Mouse (Mus musculus): Measurements from ENCODE around the gene Prkar1a. TPM values are rescaled to one million over a fixed set of nuclear protein-coding genes. Genes with fewer than 3 reads are reported as not detected.

The Prkar1a gene
- polyA plus RNA-seq, 1 experiment from 2014 or later, result 485 TPM

- Histone ChIP-seq H3K4me2 (ENCODE audit: low read depth, low read length) (no peak overlapping the region), H3K36me3 (ENCODE audit: control insufficient read depth, insufficient read depth) (peaks cover 64% of the 10 kb centered on the region), H3K4me3 (ENCODE audit: low read length) (no peak overlapping the region), H3K27ac (ENCODE audit: low read length) (no peak overlapping the region; the same call in 1 of the 2 replicates), H3K27me3 (ENCODE audit: control insufficient read depth, insufficient read depth, low read length) (no peaks in the 10 kb centered on the region), H3K9me3 (replicated peaks; ENCODE audit: control insufficient read depth, low read length) (no peaks in the 10 kb centered on the region), H3K9ac (ENCODE audit: low read length) (no peak overlapping the region), H3K4me1 (ENCODE audit: control insufficient read depth, insufficient read depth, low read length) (peaks cover 14% of the 10 kb centered on the region)
- no peak for ATAC-seq (replicated peaks; ENCODE audit: extremely low read depth, insufficient read depth, low FRiP score)
- WGBS, result 76% methylated on average over 8 of the region's 8 CpGs
Observed at GRCm38 (mm10) chr11:109668115-109668725, 19.0 kb downstream of the Prkar1a start.

DNA sequence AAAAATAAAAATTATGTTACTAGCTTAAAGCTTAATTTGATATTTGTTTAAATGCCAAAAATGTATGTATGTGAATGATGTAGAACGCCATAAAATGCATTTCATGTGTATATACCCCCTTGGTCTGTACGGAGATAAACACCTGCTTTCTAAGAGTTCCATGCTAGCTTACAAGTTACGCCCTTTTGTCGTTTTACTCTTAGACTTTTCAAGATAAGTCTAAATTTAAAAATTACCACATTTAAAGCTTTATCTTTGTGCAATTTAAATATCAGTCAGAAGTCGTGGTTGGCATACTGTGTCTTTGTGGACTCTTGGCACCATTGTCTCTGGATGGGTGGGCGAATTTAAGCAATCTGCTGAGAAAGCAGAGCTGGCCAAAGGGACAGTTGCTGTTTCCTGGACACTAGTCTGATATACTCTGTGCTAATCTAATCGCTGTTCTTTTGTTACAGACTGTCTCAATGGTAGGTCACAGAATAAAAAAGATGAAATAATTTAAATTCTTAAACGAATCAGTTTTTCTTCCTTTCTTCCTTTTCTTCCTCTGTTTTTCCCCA, 20.0 kb downstream of the Prkar1a start:
- Histone ChIP-seq H3K4me1 (ENCODE audit: control insufficient read depth, insufficient read depth, low read length) (peaks cover 15% of the 10 kb centered on the region), H3K9ac (ENCODE audit: low read length) (no peak overlapping the region), H3K27ac (ENCODE audit: low read length) (peak overlapping the region; percentile 11; the same call in 1 of the 2 replicates), H3K9me3 (replicated peaks; ENCODE audit: control insufficient read depth, low read length) (no peaks in the 10 kb centered on the region), H3K4me3 (ENCODE audit: low read length) (no peak overlapping the region), H3K36me3 (ENCODE audit: control insufficient read depth, insufficient read depth) (peaks cover 54% of the 10 kb centered on the region), H3K27me3 (ENCODE audit: control insufficient read depth, insufficient read depth, low read length) (no peaks in the 10 kb centered on the region), H3K4me2 (ENCODE audit: low read depth, low read length) (no peak overlapping the region)
- 77% methylated on average over 8 of the region's 8 CpGs for WGBS
- ATAC-seq (replicated peaks; ENCODE audit: extremely low read depth, insufficient read depth, low FRiP score), result no peak

DNA sequence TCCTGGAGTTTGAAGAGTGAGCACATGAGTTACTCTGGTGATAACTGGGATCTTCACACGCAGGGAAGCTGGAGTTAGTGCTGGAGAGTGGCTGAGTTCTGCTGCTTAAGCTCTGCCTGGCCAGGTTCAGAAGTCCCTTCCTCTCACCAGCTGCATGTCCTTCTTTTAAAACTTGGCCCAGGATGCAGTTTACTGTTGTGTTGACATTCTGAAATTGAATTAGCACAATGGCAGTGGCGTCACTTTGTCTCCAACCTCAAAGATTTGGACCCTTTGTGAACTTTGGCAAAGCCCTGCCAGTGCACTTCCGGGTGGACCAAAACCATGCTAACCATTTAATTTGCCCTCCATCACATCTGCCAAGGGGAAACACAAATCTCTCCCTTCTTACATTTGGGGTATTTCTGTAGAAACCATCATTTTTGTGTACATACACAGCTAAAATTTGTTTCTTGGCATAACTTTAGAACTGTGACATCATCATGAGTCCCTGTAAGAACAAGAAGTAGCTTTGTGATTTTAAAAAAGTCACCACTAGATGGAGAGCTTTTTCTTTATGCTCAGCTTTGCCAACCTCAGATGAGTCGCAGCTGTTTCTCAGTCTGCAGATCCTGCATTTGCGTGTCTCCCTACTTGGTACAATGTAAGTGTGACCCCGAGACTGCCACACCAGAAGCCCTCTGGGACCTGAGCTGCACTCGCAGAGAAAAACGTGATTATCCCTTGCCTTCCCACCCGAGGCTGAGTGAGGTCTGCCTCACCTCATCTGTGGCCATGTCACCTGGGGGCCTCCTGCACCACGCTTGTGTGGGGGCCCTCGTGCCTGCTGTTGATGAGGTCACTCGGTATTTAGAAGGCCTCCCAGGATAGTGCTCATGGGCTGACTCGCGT, 21.1 kb downstream of the Prkar1a start:
- Histone ChIP-seq H3K4me2 (ENCODE audit: low read depth, low read length) (no peak overlapping the region), H3K27me3 (ENCODE audit: control insufficient read depth, insufficient read depth, low read length) (no peaks in the 10 kb centered on the region), H3K9ac (ENCODE audit: low read length) (no peak overlapping the region), H3K4me1 (ENCODE audit: control insufficient read depth, insufficient read depth, low read length) (peaks cover 15% of the 10 kb centered on the region), H3K27ac (ENCODE audit: low read length) (peak overlapping the region; percentile 56), H3K36me3 (ENCODE audit: control insufficient read depth, insufficient read depth) (peaks cover 47% of the 10 kb centered on the region), H3K9me3 (replicated peaks; ENCODE audit: control insufficient read depth, low read length) (no peaks in the 10 kb centered on the region), H3K4me3 (ENCODE audit: low read length) (no peak overlapping the region)
- WGBS, result 40% methylated on average over 14 of the region's 14 CpGs
- ATAC-seq (replicated peaks; ENCODE audit: extremely low read depth, insufficient read depth, low FRiP score), result peak; percentile 49; the same call in 1 of the 2 replicates

- Histone ChIP-seq H3K27ac (ENCODE audit: low read length) (peak overlapping the region; percentile 30; the same call in 1 of the 2 replicates), H3K9ac (ENCODE audit: low read length) (no peak overlapping the region), H3K9me3 (replicated peaks; ENCODE audit: control insufficient read depth, low read length) (no peaks in the 10 kb centered on the region), H3K4me2 (ENCODE audit: low read depth, low read length) (no peak overlapping the region), H3K4me3 (ENCODE audit: low read length) (no peak overlapping the region), H3K36me3 (ENCODE audit: control insufficient read depth, insufficient read depth) (peaks cover 36% of the 10 kb centered on the region), H3K4me1 (ENCODE audit: control insufficient read depth, insufficient read depth, low read length) (peaks cover 18% of the 10 kb centered on the region), H3K27me3 (ENCODE audit: control insufficient read depth, insufficient read depth, low read length) (no peaks in the 10 kb centered on the region)
- WGBS, result 67% methylated on average over 6 of the region's 6 CpGs
- ATAC-seq (replicated peaks; ENCODE audit: extremely low read depth, insufficient read depth, low FRiP score), result no peak
Observed at GRCm38 (mm10) chr11:109671136-109672020, 22.2 kb downstream of the Prkar1a start.

- Histone ChIP-seq H3K27ac (ENCODE audit: low read length) (no peak overlapping the region), H3K4me2 (ENCODE audit: low read depth, low read length) (no peak overlapping the region), H3K9me3 (replicated peaks; ENCODE audit: control insufficient read depth, low read length) (no peaks in the 10 kb centered on the region), H3K4me3 (ENCODE audit: low read length) (no peak overlapping the region), H3K36me3 (ENCODE audit: control insufficient read depth, insufficient read depth) (peaks cover 30% of the 10 kb centered on the region), H3K9ac (ENCODE audit: low read length) (no peak overlapping the region), H3K4me1 (ENCODE audit: control insufficient read depth, insufficient read depth, low read length) (peaks cover 18% of the 10 kb centered on the region), H3K27me3 (ENCODE audit: control insufficient read depth, insufficient read depth, low read length) (no peaks in the 10 kb centered on the region)
- no peak for ATAC-seq (replicated peaks; ENCODE audit: extremely low read depth, insufficient read depth, low FRiP score)
- WGBS, result 84% methylated on average over 5 of the region's 5 CpGs
Observed at GRCm38 (mm10) chr11:109672021-109672324, 22.8 kb downstream of the Prkar1a start.

GRCm38 (mm10) chr11:109672396-109672795, 23.2 kb downstream of the Prkar1a start:
- Histone ChIP-seq H3K27ac (ENCODE audit: low read length) (no peak overlapping the region), H3K4me1 (ENCODE audit: control insufficient read depth, insufficient read depth, low read length) (peaks cover 18% of the 10 kb centered on the region), H3K27me3 (ENCODE audit: control insufficient read depth, insufficient read depth, low read length) (no peaks in the 10 kb centered on the region), H3K9me3 (replicated peaks; ENCODE audit: control insufficient read depth, low read length) (no peaks in the 10 kb centered on the region), H3K36me3 (ENCODE audit: control insufficient read depth, insufficient read depth) (peaks cover 26% of the 10 kb centered on the region), H3K4me3 (ENCODE audit: low read length) (no peak overlapping the region), H3K9ac (ENCODE audit: low read length) (no peak overlapping the region), H3K4me2 (ENCODE audit: low read depth, low read length) (no peak overlapping the region)
- WGBS, result 76% methylated on average over 8 of the region's 8 CpGs
- ATAC-seq (replicated peaks; ENCODE audit: extremely low read depth, insufficient read depth, low FRiP score), result no peak

DNA sequence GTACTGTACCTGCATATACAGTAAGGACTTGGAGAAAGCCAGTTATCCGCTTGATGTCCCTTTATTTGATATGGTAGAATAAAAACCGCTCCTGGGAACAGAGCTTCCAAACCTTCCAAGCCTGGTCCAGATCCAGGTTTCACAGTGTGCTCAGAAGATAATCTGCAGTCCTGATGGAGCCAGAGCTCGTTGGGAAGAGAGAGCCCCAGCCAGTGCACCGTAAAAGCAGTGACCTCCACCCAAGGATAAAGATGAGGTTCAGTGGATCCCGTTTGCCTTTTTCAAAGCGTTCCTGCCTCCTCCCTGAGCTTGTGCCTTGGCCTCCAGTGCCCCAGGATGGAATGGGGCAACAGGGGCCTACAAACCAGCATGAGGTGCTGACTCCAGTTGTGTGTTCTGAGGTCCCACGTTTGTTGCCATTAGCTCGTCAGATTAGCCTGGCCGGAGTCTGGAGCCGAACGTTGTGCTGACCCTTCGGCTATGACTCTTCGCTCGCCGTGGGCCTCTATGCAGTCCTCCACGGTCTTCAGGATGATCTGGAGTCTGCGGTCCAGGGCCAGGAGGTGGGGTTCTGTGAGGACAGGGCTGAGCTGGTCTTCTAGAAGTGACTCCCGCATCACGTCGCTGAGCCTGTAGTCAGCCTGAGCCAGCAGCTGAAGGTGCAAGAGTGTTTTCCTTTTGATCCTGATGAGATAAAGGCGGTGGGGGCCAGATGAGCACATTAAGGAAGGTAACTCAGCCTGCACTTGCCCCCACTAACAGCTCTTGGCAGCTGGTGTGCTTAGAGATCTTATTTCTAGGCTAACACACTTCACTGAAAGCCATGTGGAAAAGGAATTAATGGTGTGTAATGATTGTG, 23.9 kb downstream of the Prkar1a start:
- WGBS, result 51% methylated on average over 21 of the region's 21 CpGs
- 0 out of 2 replicates have a peak, but pooled peaks have one; percentile 19 for ATAC-seq (replicated peaks; ENCODE audit: extremely low read depth, insufficient read depth, low FRiP score)

DNA sequence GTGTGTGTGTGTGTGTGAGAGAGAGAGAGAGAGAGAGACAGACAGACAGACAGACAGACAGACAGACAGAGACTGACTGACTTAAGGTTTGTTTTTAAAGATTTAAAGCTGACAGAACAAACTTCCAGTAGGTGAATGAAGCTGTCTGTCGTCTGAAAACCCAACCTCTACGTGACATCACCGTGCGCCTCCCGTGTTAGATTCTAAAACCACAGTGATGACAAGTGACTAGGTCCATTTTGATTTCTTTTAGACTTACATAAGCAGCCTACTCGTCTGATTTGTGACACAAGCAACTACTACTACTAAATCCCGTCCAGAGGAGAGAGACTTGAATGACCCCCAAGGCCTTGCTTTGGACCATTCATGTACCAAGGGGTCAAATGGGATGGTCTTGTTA, 24.5 kb downstream of the Prkar1a start:
- 73% methylated on average over 7 of the region's 7 CpGs for WGBS
- H3K4me1 ChIP-seq (ENCODE audit: control insufficient read depth, insufficient read depth, low read length), result peaks cover 18% of the 10 kb centered on the region
- H3K9ac ChIP-seq (ENCODE audit: low read length), result no peak overlapping the region
- H3K4me2 ChIP-seq (ENCODE audit: low read depth, low read length), result no peak overlapping the region
- H3K9me3 ChIP-seq (replicated peaks; ENCODE audit: control insufficient read depth, low read length), result no peaks in the 10 kb centered on the region
- no peak for ATAC-seq (replicated peaks; ENCODE audit: extremely low read depth, insufficient read depth, low FRiP score)
- no peak overlapping the region for H3K4me3 ChIP-seq (ENCODE audit: low read length)
- no peaks in the 10 kb centered on the region for H3K27me3 ChIP-seq (ENCODE audit: control insufficient read depth, insufficient read depth, low read length)
- H3K27ac ChIP-seq (ENCODE audit: low read length), result no peak overlapping the region
- peaks cover 15% of the 10 kb centered on the region for H3K36me3 ChIP-seq (ENCODE audit: control insufficient read depth, insufficient read depth)

More for the DNA sequence above, 23.9 kb downstream of the Prkar1a start:
- Histone ChIP-seq H3K4me1 (ENCODE audit: control insufficient read depth, insufficient read depth, low read length) (peaks cover 18% of the 10 kb centered on the region), H3K36me3 (ENCODE audit: control insufficient read depth, insufficient read depth) (peaks cover 18% of the 10 kb centered on the region), H3K9ac (ENCODE audit: low read length) (no peak overlapping the region), H3K4me3 (ENCODE audit: low read length) (no peak overlapping the region), H3K27ac (ENCODE audit: low read length) (no peak overlapping the region), H3K9me3 (replicated peaks; ENCODE audit: control insufficient read depth, low read length) (no peaks in the 10 kb centered on the region), H3K27me3 (ENCODE audit: control insufficient read depth, insufficient read depth, low read length) (no peaks in the 10 kb centered on the region), H3K4me2 (ENCODE audit: low read depth, low read length) (no peak overlapping the region)
